Mouse (Mus musculus) kidney, postnatal 10 days (tissue): Measurements from ENCODE around the gene 1700034J05Rik.

Experiments
- DNase-seq: peaks from one replicate; pipeline ENCODE4 v3.0.0; 2021; ENCODE audit warnings: mixed read lengths

Gene 1700034J05Rik

DNA sequence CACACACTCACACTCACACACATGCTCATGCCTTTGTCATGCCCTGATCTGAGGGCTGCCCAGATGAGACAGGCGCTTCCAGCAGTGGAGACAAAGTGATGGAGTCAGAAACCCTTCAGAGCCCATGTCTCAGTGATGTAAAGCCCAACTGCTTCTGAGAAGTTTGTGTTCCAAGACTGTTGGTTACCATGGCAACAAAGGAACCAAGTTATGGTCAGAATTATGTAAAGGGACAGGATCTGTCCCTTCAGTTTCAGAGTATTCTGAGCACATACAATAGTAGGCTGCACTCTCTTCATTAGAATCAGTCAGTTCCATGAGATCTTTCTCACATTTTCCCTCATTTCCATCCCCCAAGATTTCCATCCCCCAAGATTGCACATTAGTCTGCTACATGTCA, at the start of gene 1700034J05Rik:
Gene 1700034J05Rik, minus strand, starts transcription at position 165 of the 400 bp plus-strand sequence.
- DNase-seq = no peak

DNA sequence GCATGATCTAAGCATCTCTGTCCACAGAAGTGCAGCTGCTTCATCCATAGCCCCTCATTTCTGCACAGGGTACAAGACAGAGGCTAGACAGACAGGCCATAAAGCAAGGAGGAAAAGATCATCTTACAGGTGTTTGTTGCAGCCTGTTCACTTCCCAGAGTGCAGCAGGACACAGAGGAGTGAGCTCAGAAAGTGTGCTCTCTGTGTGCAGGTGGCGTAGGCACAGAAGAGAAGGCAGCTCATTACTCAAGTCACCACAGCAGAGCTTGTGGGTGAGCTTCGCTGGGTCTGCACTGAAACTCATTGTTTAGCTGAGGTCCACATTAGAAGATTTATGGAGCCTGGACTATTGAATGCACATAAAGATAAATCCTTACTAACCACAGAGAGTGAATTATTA, 45.5 kb upstream of the 1700034J05Rik start:
- no peak for DNase-seq

DNA sequence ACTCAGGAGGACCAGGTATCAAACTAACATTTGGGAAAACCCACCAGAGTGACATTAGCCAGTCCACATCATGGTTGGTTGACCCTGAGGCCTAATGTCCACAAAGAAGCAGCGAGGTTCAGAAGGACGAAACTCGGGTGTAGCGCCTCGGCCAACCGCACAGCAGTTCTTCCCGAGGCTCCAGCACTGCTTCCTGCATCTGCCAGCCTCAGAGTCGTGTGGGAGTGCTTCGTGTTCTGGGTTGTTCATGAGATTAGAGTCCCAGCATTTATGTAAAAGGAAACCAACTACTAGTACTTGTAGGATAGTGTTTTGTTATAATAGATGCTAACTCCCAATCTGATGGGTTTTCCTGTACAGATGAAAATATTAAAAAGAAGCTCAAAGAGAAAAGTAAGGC, 45.1 kb upstream of the 1700034J05Rik start:
- no peak for DNase-seq

DNA sequence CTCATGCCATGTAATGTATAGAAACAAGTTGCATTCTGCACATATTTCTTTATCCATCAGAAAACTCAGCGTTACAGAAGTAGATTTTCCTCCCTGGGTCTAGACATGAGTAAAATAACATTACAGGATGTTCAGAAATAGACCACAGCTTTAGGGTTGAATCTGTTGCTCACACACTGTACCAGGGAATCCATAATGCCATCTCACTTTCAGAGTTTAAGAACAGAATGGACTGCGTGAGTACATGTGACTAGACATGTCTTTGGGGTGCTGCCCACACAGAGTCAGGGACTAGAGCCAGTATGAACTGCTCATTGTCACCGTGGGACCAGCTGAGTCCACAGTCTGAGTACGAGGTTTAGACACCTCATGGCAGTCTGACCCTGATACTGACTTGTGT, 44.5 kb upstream of the 1700034J05Rik start:
- no peak for DNase-seq

DNA sequence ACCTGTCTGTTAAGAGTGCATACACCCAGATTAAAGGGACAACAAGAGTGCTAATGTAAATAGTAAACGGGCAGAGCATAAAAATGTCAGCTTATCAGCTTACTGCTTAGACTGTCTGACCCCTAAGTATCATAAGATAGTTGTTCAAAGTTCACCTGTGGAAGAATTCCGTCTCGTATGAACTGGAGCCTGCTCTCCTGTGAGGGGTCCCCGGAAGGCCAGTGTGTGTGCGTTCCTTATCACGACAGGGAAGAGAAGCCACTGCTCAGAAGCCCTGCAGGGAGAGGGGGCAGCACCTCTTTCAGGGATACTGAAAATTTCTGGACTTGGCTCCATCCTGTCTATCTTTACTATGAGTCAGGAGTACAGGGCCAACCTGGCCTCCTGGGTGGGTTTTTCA, 42.8 kb upstream of the 1700034J05Rik start:
- DNase-seq = no peak

DNA sequence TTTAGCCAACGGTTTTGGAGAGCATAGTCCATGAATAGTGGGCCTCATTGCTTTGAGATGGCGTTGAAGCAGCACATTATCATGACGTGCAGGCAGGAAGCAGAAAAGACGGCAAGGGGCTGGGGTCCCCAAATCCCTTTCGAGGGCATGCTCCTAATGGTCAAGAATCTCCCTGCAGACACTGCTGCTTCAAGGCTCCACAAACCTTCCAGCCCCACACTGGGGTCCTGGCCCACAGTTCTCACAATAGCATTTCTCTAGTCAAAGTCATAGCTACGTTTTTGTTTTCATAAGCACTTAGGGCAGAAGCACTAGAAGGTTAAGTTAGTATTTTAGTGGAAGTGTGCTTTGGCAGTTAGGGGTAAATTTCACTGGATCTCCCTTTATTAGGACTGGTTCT, 41.7 kb upstream of the 1700034J05Rik start:
- DNase-seq = no peak

DNA sequence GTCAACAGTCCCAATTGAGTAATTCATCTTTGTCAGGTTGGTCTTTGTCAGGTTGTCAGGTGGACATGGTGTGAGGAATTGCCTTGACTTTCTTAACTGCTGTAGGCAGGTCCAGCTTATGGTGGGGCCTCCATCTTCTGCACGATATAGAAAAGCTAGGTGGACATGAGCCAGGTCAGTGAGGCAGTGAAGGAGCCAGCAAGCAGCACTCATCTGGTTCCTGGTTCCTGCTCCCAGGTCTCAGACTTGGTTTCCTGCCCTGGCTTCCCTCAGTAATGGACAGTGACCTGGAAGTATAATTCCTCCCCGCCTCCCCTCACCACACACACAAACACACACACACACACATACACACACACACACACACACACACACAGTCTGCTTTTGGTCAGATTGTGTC, 41.2 kb upstream of the 1700034J05Rik start:
- DNase-seq = no peak

DNA sequence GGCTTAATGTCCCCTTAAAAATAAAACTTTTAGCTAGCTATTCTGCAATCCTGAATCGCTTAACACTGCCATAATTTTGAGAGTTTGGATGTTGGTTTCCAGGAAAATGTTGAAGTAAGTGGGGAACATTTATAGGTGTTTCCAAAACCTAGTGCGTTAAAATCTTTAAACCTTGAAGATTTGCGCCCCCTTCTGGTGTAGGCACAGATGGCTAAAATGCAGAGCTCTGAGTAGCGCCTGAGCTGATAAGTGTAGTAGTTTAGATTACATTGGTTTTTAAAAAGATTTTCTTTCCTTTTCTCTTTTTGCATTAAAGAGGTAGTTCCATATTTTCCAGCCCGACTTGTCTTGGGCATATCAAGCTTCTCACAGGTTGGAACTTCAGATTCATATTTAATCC, 40.0 kb upstream of the 1700034J05Rik start:
- DNase-seq = peak; percentile 82

DNA sequence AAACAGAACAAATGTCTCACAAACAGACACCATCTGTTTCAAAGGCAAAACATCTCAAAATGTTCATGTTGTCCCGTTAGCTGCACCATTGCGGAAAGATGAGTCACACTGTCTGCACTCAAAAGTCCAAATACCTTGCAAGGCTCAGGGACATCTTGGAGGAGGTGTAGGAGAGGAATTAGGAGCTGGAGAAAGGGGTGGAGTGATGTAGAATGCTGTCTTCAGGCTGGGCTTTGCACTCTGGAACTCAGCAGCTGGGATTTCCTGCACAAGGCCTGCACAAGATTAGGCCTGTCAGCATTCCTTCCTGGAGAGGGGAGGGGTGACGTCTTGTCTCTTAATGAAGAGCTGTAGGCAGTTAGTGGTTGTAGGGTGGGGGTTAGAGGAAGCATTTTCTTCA, 30.3 kb upstream of the 1700034J05Rik start:
- no peak for DNase-seq

DNA sequence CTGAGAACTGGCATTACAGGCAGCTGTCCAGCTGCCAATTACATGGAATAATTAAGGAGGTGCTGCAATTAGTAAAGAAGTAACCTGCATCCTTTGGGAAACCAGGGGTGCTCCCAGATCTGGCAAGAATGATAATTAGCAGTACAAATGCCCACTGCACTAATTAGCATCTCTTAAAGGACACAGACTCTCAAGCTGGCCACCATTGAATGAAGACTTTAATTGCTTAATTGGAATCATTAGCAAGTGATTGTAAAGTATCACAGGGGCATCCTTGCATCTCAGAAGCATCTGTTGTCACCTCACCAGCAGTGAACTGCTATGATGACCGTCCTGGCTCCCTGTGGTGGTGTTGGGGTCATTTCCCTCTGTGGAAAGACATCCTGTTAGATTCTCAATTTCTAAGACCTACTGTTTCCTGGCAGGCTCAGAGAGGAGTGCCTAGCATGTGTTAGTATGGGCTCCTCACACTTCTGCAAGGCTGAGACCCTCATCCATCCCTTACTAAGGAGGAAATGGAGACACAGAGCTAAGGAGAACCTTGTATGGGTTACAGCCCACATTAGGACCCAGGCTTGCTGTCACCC, 27.1 kb upstream of the 1700034J05Rik start:
- no peak for DNase-seq

DNA sequence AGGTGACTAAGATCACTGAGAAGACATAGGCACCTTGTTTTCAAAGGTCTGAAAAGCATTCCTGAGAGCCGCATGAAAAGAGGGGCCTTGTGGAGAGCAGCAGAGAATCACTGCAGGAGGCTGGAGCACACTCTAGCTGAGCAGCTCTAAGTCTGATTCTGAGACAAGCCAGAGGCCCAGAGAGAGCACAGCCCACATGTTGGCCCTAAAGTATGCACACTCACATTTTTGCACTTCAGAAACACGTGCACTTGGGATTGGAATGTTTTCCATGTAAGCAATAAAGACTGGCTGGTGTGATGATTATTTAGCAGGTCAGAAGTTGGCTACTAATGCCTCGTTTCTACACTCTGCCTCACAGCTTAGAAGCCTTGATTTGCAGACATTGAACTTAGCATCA, 25.7 kb upstream of the 1700034J05Rik start:
- peak; percentile 46 for DNase-seq

DNA sequence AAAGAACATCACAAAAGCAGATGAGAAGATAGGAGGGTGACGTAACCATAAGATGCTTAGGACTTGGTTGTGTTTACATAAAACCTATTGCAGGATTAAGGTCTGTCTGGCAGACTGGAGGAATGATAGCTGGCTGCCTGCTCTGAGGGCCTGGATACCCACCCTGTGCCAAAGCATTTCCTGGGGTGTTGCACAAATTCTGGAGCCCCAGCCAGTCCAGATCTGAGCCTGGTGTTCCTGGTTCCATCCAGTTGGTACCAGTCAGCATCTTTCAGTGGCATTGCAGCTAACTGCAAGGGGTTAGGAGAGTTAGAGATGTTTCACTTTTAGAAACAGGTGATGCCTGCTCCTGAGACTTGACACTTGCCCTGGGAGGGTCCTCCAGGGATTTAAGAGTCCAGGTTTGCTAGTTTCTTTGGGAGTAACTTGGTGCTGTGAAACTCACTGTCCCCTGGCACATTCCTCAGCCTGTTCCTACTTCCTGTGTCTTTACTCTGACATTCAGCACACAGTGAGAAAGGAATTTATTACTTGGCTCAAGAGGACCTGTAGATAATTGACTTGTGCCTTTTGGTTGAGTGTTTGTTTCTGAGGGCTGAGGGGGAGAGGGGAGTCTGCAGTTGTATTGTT, 25.0 kb upstream of the 1700034J05Rik start:
- peak; percentile 51 for DNase-seq

DNA sequence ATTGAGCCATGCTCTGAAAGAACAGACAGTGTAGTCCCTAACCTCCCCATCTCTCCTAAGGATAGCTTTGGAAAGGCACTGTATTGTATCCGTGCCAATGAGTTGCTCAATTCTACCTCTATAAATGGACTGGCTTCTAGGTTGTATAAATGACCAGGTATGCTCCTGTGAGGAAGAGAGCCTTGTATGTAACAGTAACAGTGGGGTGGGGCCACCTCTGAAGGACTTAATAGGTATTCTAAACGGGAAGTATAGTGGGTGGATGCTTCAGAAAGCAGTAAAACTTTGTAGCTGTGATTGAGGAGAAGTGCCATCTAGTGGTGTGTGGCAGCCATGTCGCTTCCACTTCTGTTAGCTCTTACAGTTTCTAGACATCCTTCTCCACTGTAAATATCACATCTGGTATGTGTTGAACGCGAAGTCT, 24.5 kb upstream of the 1700034J05Rik start:
- DNase-seq = peak; percentile 48

DNA sequence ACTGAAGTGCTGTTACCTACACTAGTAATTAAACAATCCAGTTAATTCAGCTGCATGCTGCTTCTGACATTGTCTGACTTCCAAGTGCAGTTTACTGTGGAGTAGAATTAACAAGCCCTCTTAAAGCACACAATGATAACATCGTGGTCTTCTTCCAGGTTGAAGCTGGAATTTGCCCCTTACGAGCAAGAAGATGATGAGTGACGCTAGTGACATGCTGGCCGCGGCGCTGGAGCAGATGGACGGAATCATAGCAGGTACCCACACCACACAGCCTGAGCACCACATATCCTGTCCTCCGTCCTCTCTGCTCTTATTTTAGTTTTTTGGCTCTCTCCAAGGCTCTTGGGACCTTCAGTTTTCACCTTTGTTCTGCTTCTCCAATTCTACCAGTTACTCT, 22.2 kb upstream of the 1700034J05Rik start:
- DNase-seq = no peak

DNA sequence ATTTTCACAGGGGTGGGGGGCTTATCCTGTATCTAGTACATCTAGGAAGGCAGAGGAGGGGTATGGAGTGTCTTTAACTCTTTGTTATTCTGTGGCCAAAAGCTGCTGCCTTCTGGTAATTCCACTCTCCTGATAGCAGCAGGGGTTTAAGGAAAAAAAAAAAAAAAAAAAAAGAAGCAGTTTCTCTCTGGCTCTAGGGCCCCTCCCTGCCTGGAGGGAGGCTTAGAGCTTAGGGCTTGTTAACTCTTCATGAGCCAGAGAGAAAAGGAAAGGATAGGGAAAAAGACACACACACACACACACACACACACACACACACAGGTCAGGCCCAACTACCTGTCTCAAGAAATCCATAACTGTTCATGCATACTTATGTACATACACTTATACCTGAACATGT, 19.6 kb upstream of the 1700034J05Rik start:
- no peak for DNase-seq

DNA sequence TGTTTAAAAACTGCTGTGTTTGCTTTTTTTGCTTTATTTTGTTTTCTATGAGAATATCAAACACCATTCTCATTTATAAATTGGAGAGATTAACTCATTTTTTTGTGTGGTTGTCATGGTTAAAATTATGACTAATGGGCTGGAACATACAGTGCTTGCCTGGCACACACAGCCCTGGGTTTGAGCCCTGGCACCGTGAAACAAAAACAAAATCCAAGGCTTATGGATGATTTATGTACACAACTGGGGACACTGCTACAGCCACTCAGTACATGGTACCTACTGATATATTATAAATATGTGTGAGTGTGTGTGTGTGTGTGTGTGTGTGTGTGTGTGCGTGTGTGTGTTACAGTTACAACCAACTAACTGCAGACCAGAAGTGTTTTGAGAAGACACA, 19.2 kb upstream of the 1700034J05Rik start:
- DNase-seq = no peak

DNA sequence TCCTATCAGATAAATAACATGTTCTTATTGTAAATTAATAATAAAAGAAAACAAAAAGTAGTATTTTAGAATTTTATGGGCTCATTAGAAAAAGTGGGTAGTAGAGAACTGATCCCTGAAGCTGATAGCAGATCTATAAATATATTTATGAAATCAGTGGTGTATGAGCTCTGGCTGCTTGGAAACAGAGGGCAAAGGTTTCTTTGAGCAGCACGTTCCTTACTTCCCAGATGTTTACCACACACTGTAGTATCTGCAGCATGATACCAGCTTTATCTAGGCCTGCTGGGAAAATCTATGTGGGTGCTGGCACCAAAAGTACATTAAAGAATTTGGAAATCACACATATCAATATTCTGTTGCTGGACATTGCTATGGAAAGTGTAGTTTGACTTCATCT, 18.5 kb upstream of the 1700034J05Rik start:
- no peak for DNase-seq

DNA sequence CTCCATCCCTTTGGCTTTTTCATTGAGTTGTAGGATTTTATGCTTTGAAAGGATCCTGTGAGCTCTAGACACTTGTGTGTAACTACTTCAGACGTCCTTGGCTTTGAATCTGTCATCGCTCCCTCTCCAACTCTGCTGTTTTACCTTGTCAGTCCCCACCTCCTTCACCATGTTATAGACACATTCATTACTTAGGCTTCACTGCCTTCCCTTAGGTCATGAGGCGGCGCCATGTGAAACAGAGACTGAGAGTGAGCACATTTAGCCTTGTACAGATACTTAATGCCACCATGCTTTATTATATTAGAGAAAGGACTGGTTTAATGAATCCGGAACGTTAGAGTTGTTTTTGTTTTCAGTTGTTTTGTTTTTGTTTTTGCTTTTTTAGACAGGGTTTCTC, 17.8 kb upstream of the 1700034J05Rik start:
- DNase-seq = no peak

DNA sequence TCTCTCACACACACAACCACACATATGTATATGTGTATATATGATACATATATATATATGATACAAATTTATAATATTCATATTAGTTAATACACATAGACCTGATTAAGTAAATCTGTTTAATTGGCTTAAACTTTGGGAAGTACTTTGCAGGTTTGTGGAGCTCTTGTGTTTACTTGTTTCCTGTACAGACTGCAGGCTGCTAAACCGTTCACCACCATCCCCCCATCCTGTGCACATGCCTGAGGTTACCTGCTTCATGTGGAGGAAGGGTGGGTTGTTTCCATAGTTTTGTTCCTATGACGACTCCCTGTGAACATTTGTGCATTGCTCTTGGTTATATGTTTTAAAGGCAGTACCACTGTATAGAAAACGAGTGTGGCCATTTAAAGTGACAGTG, 17.1 kb upstream of the 1700034J05Rik start:
- DNase-seq = no peak

DNA sequence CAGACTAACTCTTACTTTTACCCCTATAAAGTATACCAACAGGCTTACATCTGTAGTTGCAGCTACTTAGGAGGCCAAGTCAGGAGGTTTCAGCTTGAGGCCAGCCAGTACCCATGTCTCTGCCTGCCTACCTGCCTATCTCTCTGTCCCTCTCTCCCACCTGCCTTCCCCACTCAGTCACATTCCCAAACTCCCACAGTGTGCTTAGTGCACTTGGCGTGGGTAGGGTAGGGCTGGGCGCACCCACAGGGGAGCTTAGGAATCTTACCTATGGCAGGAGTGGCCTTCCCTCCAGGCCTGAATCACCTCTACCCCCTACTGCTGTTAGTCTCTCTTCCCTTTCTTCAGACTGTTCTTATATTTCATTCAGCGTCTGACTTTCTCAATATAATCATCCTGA, 16.6 kb upstream of the 1700034J05Rik start:
- no peak for DNase-seq

DNA sequence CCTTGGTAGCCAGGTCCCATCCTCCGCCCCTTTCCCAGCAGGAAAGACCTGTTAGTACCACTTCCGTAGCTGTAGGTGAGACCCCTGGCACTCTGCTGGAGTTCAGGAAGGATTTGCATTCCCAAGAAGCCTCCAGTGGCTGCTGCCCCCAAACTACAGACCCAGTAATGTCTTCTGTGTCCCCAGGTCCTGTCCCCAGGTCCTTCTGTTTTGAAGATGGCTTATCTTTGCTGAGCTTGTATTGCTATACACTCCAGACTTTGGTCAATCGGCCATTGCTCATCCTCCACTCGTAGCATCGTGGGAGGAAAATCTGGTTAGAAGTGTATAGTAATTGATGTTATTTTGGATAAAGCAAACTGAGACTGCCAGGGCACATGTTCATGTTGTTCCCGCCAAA, 13.6 kb upstream of the 1700034J05Rik start:
- no peak for DNase-seq

DNA sequence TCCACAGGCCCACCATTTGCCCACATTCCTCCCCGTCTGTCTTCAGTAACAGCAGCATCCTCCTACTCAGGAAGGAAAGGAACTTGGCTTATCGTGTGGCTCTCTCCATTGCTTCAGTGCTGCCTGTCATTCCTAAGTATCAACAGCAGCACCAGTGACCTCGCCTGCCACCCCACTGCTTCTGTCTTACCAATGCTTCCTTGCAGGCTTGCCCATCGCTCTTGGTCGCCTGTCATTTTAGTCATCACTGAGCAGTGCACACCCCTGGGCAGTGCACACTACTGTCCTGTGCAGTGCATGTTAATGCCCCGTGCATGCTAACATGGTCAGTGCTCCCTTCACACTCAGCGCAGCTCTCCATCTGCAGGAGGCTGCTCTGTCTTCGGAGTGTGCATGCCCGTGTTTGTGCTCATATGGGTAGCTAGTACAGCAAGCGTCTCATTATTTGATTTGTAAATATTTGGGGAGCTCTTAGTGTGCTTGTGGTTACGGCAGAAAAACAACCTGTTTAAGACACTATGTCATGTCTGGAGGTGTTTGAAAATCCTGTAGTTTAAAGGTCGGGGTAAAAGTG, 12.3 kb upstream of the 1700034J05Rik start:
- DNase-seq = no peak

DNA sequence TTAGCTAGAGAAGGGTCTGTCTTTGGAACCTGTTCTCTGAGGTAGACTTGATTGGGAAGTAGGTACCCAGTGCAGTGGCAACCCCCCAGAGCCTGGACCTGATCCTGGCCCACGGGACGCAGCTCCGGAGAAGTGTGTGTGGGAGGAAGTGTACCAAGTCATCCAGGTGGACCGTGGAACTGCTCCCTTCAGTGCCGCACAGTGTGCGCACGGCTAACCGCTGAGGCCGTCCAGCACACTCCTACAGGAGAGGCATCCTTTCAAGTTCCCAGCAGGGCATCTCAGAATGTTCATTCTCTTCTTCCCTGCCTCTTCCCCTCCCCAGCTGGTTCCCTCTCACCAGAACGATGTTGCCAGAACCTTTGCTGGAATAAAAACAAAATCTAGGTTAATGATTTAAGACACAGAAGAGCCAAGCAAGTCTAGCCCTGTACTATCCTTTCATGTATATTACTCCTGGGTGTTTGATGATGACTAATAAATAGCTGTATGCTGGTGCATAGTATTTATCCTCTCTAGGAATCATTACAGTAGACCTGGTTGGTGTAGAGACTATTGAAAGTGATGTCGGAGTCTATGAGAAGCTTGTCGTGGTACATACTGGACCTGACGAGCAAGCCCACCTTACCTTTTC, 11.0 kb upstream of the 1700034J05Rik start:
- DNase-seq = no peak
